Mouse (Mus musculus) midbrain, embryonic 14.5 days (tissue): ENCODE data around the gene Zfp978. TPM values are rescaled to one million over a fixed set of nuclear protein-coding genes. Genes with fewer than 3 reads are reported as not detected.
A peak's percentile ranks its signal among the peaks of the same experiment; 100 is the strongest.
"Not testable (repeated sequence)": the region's sequence is repeated elsewhere in the genome, so short reads cannot be mapped to it uniquely, and the experiment has no call there.

Experiments used
- ATAC-seq: fragments of 200-750 bp; cut with Nextera tagmentation; 2 replicates; pipeline ENCODE4 v1.8.0; 2017; ENCODE audit warnings: moderate number of reproducible peaks, moderate library complexity; ENCODE audit not compliant: low FRiP score, low TSS enrichment
- DNase-seq: peaks from one replicate; pipeline ENCODE4 v3.0.0-alpha.2; 2015
- H3K27ac ChIP-seq: fragments of 300-500 bp; sonication (generic); replicated peaks from 2 replicates; pipeline ENCODE4 v1.5.1; 2014; ENCODE audit warnings: mild to moderate bottlenecking, low read depth, low read length, moderate library complexity
- H3K27me3 ChIP-seq: fragments of 300-500 bp; sonication (generic); 2 replicates; pipeline ENCODE4 v1.6.1; 2014; ENCODE audit warnings: low read length, control low read depth, mixed read lengths; ENCODE audit not compliant: control insufficient read depth, insufficient read depth
- H3K36me3 ChIP-seq: fragments of 300-500 bp; sonication (generic); 2 replicates; pipeline ENCODE4 v1.6.1; 2014; ENCODE audit warnings: low read length, control low read depth; ENCODE audit not compliant: control insufficient read depth, insufficient read depth
- H3K4me1 ChIP-seq: fragments of 300-500 bp; sonication (generic); 2 replicates; pipeline ENCODE4 v1.6.1; 2014; ENCODE audit warnings: mild to moderate bottlenecking, antibody characterized with exemption, low read length, control low read depth; ENCODE audit not compliant: control insufficient read depth, insufficient read depth
- H3K4me2 ChIP-seq: fragments of 300-500 bp; sonication (generic); 2 replicates; pipeline ENCODE4 v1.6.1; 2014; ENCODE audit warnings: mild to moderate bottlenecking, low read length, moderate library complexity
- H3K4me3 ChIP-seq: fragments of 300-500 bp; sonication (generic); replicated peaks from 2 replicates; pipeline ENCODE4 v1.5.1; 2014; ENCODE audit warnings: low read depth, low read length
- H3K9ac ChIP-seq: fragments of 300-500 bp; sonication (generic); replicated peaks from 2 replicates; pipeline ENCODE4 v1.6.1; 2014; ENCODE audit warnings: mild to moderate bottlenecking, low read length, moderate library complexity
- H3K9me3 ChIP-seq: fragments of 300-500 bp; sonication (generic); 2 replicates; pipeline ENCODE4 v1.6.1; 2016; ENCODE audit warnings: low read length, control low read depth, mixed read lengths; ENCODE audit not compliant: control insufficient read depth
- WGBS: fragments of 180-500 bp; shearing (Covaris S2); extraction: QIAGEN DNeasy Blood & Tissue Kit; methylation state at CpG from one replicate; pipeline ENCODE4 v1.1.7; 2014; 5-methylcytosine and 5-hydroxymethylcytosine counted together
- polyA plus RNA-seq: library from polyadenylated mRNA; unstranded; fragments of >200 nt; fragmentation: Nextera tagmentation; extraction: Ambion mirVana; gene quantifications from 2 replicates; pipeline ENCODE4 v1.2.1, GENCODE M21; 2014

The Zfp978 gene
- polyA plus RNA-seq, 1 experiment from 2014 or later, result 0.22 TPM

GRCm38 (mm10) chr4:147401736-147402506 lies 40.8 kb downstream of the Zfp978 start:
- not testable (repeated sequence) for H3K27ac ChIP-seq, H3K27me3 ChIP-seq, H3K4me3 ChIP-seq, H3K4me2 ChIP-seq, H3K36me3 ChIP-seq, H3K4me1 ChIP-seq, H3K9ac ChIP-seq, DNase-seq
- peaks cover 48% of the 10 kb centered on the region for H3K9me3 ChIP-seq
- 83% methylated on average over 17 of the region's 17 CpGs for WGBS
- ATAC-seq, result peak; percentile 21; the same call in 1 of the 2 replicates

DNA sequence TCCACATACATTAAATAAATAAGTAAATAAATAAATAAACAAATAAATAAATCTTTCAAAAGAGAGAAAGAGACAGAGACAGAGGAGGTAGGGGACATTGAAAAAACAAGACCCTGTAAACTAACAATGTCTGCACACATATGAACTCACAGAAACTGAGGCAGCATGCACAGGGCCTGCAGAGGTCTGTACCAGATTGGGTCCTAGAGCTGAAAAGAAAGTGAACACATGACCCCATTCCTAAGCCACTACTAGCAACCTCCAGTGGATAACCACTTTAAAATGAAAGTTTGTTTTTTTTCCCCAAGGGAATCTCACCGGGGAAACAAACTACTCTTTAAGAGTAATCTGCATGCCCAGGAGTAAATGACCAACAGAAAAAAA lies 41.4 kb downstream of the Zfp978 start:
- 14% methylated on average over 1 of the region's 1 CpGs for WGBS

DNA sequence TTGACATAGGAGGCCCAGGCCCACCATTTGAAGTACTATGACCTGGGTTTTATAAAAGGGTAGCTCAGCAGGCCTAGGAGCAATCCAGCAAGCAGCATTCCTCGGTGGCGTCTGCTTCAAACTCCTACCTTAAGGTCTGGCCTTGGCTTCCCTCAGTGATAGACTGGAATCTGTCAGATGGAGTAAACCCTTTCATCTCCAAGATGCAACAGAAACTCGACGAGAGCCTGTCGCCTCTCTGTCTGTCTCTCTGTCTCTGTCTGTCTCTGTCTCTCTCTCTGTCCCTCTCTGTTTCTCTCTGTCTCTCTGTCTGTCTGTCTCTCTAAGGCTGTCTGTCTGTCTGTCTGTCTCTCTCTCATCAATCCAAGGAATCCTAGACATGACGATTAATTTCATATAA lies 42.4 kb downstream of the Zfp978 start:
- 91% methylated on average over 6 of the region's 6 CpGs for WGBS
- not testable (repeated sequence) for H3K4me2 ChIP-seq, H3K9ac ChIP-seq, H3K4me1 ChIP-seq, H3K27me3 ChIP-seq, H3K27ac ChIP-seq, ATAC-seq, H3K4me3 ChIP-seq, DNase-seq, H3K36me3 ChIP-seq
- peaks cover 46% of the 10 kb centered on the region for H3K9me3 ChIP-seq

More for the DNA sequence above, 41.4 kb downstream of the Zfp978 start:
- H3K27ac ChIP-seq, H3K4me3 ChIP-seq, H3K4me1 ChIP-seq, H3K4me2 ChIP-seq, H3K9ac ChIP-seq, H3K27me3 ChIP-seq, DNase-seq, H3K36me3 ChIP-seq, ATAC-seq: not testable (repeated sequence)
- peaks cover 44% of the 10 kb centered on the region for H3K9me3 ChIP-seq

DNA sequence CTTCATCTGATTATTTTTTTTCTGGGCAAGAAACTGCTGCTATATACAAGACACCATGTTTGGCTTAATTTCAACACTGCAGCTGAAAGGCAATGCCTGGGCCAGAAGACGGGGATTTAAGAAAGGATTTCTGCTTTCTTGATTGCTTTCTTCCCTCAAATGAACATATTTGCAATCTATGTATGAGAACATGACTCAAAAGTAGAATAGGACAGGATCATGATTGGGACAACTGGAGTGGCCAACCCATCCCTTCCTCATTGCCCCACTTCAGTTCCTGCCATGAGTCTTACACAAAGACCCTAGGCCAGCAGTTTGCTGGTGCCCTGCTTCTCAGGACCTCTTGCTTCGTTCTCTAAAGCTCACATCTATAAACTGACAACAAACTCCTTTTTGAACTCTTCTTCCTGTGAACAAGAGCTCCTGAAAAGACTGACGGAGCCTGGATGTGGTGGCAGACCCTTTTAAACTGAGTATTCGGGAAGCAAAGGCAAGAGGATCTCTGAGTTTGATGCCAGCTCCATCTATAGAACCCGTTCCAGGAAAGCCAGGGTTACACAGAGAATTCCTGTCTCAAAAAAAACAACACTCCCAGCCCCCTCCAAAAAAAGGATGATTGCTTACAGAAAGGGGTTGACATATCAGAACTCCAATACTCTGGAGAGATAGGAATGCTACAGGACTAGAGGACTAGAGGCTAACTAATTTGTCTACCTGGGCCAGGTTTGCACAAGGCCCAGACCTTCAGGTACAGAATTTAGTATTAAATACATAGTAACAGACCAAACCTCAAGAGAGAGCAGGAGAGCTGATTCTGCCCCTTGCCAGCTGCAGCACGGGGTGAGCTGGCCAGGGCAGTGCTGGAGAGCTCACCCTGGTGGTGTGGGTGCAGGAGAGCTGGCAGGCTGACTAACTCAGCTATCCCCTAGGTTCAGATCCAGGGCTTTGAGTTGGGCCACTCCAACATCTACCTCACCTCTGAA lies 43.1 kb downstream of the Zfp978 start:
- peak; percentile 26; the same call in 1 of the 2 replicates for ATAC-seq
- H3K4me2 ChIP-seq, H3K4me3 ChIP-seq, H3K27me3 ChIP-seq, H3K27ac ChIP-seq, H3K9ac ChIP-seq, H3K36me3 ChIP-seq, DNase-seq, H3K4me1 ChIP-seq: not testable (repeated sequence)
- peaks cover 50% of the 10 kb centered on the region for H3K9me3 ChIP-seq
- WGBS, result 80% methylated on average over 5 of the region's 6 CpGs

DNA sequence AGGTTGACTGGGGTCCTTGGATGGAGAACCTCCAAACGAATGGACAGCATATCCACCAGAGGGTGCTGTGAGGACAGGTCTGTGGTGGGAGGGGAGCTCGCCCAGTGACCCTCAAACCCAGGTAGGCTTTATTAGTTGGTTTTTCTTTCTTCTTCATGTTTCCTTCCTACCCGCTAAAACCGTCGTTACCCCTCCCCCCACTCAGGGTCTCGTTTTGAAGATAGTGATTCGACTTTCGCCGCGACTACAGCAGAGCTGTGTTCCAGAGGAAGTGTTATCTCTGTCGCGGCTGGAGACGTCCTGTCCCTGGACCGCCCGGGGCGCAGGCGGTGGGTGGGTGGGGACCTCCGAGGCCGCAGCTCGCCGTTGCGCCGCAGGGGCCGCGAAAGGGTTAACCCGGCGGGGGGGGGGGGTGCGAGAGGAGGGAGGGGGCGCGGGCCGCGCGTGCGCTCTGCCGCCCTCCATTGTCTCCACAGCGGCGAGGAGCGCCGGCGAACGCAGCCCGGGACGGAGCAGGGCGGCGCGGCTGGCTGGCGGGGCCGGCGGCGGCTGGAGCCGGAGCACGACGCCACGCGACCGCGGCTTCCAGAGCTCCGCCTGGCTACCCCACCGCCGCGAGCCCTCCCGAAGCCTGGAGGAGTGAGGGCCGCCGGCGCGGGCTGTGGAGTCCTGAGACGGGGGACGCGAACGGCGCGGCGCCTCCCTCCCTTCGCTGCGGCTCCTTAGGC lies 45.8 kb downstream of the Zfp978 start:
- Histone ChIP-seq H3K36me3 (no peaks in the 10 kb centered on the region), H3K27me3 (no peaks in the 10 kb centered on the region), H3K9ac (peak overlapping the region; percentile 62), H3K9me3 (peaks cover 53% of the 10 kb centered on the region), H3K4me3 (peak overlapping the region; percentile 44), H3K27ac (peak overlapping the region; percentile 47; the same call in 1 of the 2 replicates), H3K4me2 (peak overlapping the region; percentile 58), H3K4me1 (no peaks in the 10 kb centered on the region)
- ATAC-seq, result peak; percentile 84
- 2% methylated on average over 52 of the region's 75 CpGs for WGBS
- peak; percentile 80 for DNase-seq

DNA sequence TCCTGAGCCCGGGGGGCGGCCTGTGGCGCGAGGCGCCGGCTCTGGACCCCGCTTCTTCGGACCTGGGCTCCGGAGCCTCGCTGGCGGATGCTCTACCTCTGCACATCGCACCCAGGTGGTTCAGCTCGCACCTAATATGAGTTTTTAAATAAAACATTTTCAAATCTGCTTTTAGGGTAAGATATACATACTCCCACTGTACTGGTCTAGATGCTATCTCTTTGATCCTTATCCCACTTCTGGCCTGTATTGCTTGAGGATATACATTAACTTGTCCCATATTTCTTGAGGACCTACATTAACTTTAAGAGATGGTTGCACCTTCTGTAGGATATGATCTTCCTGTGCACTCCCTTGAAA lies 46.3 kb downstream of the Zfp978 start:
- Histone ChIP-seq H3K4me2 (peak overlapping the region; percentile 58), H3K4me3 (peak overlapping the region; percentile 44), H3K9ac (peak overlapping the region; percentile 62), H3K27ac (peak overlapping the region; percentile 47; the same call in 1 of the 2 replicates), H3K4me1 (no peaks in the 10 kb centered on the region), H3K27me3 (no peaks in the 10 kb centered on the region), H3K36me3 (no peaks in the 10 kb centered on the region), H3K9me3 (peaks cover 48% of the 10 kb centered on the region)
- DNase-seq, result no peak
- 3% methylated on average over 13 of the region's 13 CpGs for WGBS
- ATAC-seq, result no peak; the same call in 1 of the 2 replicates

DNA sequence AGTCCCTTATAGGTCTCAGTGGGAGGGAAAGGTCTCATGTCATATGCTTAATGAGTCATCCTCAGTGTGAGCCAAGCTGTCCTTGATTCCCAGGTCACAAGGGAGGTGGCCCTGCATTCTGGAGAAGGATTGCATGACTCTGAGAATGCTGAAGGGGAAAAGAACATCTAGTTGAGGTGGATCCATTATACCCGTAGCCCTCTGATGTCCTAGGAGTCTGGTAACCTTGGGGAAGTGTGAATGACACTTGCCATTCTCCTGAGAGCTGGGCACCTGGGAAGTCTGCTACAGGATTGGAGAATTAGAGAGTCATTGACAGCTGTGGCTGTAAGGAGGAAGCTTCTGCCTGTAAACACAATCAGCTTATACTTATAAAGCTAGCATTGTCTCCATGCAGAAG lies 55.3 kb downstream of the Zfp978 start:
- not testable (repeated sequence) for ATAC-seq, H3K4me3 ChIP-seq, H3K9ac ChIP-seq, H3K4me1 ChIP-seq, H3K27me3 ChIP-seq, DNase-seq, H3K4me2 ChIP-seq, H3K27ac ChIP-seq, H3K36me3 ChIP-seq
- peaks cover 48% of the 10 kb centered on the region for H3K9me3 ChIP-seq
- 69% methylated on average over 1 of the region's 1 CpGs for WGBS

- Histone ChIP-seq H3K4me2 (no peak overlapping the region), H3K4me1 (no peaks in the 10 kb centered on the region), H3K9me3 (peaks cover 57% of the 10 kb centered on the region), H3K4me3 (no peak overlapping the region), H3K9ac (no peak overlapping the region), H3K36me3 (no peaks in the 10 kb centered on the region), H3K27me3 (no peaks in the 10 kb centered on the region), H3K27ac (no peak overlapping the region)
- ATAC-seq, result peak; percentile 18; the same call in 1 of the 2 replicates
- WGBS, result 47% methylated on average over 7 of the region's 8 CpGs
- no peak for DNase-seq
Observed at GRCm38 (mm10) chr4:147417157-147417778, 56.2 kb downstream of the Zfp978 start.
